Mouse (Mus musculus): ENCODE results near the gene Cd3eap. TPM values are rescaled to one million over a fixed set of nuclear protein-coding genes. Genes with fewer than 3 reads are reported as not detected.

Cd3eap gene
- polyA plus RNA-seq, 3 experiments from 2014 or later, result 8.9 to 22.4 (median 17.6) TPM

DNA sequence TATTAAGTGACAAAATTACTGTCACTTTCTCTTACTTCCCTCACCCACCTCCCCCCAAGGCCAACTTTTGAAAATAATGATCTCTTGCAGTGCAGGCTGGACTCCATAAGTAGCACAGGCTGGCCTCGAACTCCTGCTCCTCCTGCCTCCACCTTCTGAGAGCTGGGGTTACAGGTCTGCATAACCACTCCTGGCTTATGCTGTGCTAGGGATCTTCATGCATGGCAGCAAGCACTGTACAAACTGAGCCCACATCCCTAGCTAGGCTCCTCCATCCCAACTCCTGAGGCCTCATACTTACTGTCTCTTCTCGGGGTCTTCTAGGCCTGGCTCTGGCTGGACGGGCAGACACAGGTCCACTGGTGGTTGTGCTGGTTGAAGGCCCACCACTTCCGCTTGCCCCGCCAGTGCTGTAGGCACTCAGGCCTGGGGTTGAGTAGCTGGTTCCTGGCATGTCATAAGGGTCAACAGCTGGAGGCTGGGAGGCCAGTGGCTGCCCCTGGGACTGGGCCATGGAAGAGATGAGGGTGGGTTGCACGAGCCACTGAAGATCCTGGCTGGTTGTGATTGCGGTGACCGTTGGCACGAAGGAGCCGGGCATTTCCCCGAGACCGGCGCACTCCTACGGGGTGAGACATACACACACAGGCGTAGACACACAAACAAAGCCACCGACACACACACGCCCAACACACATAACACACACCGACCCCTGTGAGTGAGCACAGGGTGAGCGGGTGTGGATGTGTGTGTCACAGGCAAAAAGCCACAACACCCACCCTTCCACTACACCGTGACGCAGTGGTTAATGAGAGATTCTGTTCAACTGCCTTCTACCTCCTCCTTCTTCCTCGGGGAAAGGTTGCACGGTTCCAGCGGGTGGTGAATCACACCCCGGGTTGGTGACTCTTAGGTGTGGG lies 52.2 kb downstream of the Cd3eap start:
- ATAC-seq, result no peak

Other genes with a start within 250 kb of the Cd3eap start
- under 1 TPM in 1 of 3 experiments, not detected in 2; 0.11 TPM for gene Gm4969, start 241.1 kb downstream of the Cd3eap start, polyA plus RNA-seq (2017; shearing (Covaris generic))
- 10 to 100 TPM; 18.3 to 20.6 (median 20.0) TPM for gene Fbxo46, start 239.6 kb downstream of the Cd3eap start, polyA plus RNA-seq (2017; shearing (Covaris generic))
- 10 to 100 TPM in 1 of 3 experiments, 1 to 10 TPM in 2; 7.7 to 10.0 (median 8.5) TPM for gene Qpctl, start 210.2 kb downstream of the Cd3eap start, polyA plus RNA-seq (2017; shearing (Covaris generic))
- gene Snrpd2, start 209.8 kb downstream of the Cd3eap start, polyA plus RNA-seq (2017; shearing (Covaris generic)), result 10 to 100 TPM; 73.5 to 94.3 (median 75.9) TPM
- gene Gipr, start 193.4 kb downstream of the Cd3eap start, polyA plus RNA-seq (2017; shearing (Covaris generic)), result not detected
- 10 to 100 TPM; 10.2 to 16.5 (median 16.5) TPM for gene Eml2, start 183.1 kb downstream of the Cd3eap start, polyA plus RNA-seq (2017; shearing (Covaris generic))
- under 1 TPM in 1 of 3 experiments, not detected in 2; 0.13 TPM for gene Gpr4, start 146.9 kb downstream of the Cd3eap start, polyA plus RNA-seq (2017; shearing (Covaris generic))
- gene Opa3, start 131.1 kb downstream of the Cd3eap start, polyA plus RNA-seq (2017; shearing (Covaris generic)), result 10 to 100 TPM; 14.3 to 20.8 (median 16.6) TPM
- 100 to 1,000 TPM in 1 of 3 experiments, 10 to 100 TPM in 2; 74.0 to 103 (median 94.6) TPM for gene Vasp, start 87.7 kb downstream of the Cd3eap start, polyA plus RNA-seq (2017; shearing (Covaris generic))
- gene Ppm1n, start 79.4 kb downstream of the Cd3eap start, polyA plus RNA-seq (2017; shearing (Covaris generic)), result 1 to 10 TPM in 2 of 3 experiments, under 1 TPM in 1; 0.74 to 3.1 (median 2.1) TPM
- gene Rtn2, start 76.9 kb downstream of the Cd3eap start, polyA plus RNA-seq (2017; shearing (Covaris generic)), result not detected
- gene Fosb, start 49.4 kb downstream of the Cd3eap start, polyA plus RNA-seq (2017; shearing (Covaris generic)), result 1 to 10 TPM in 2 of 3 experiments, under 1 TPM in 1; 0.98 to 8.0 (median 2.0) TPM
- gene Ercc1, start 14.7 kb downstream of the Cd3eap start, polyA plus RNA-seq (2017; shearing (Covaris generic)), result 10 to 100 TPM; 51.1 to 68.7 (median 55.2) TPM
- not detected for gene Ppp1r13l, start 266 bp upstream of the Cd3eap start, polyA plus RNA-seq (2017; shearing (Covaris generic))
- 10 to 100 TPM in 2 of 3 experiments, 1 to 10 TPM in 1; 7.8 to 10.9 (median 10.8) TPM for gene Ercc2, start 22.5 kb upstream of the Cd3eap start, polyA plus RNA-seq (2017; shearing (Covaris generic))
- gene Klc3, start 44.6 kb upstream of the Cd3eap start, polyA plus RNA-seq (2017; shearing (Covaris generic)), result 1 to 10 TPM; 1.5 to 4.8 (median 2.7) TPM
- under 1 TPM in 1 of 3 experiments, not detected in 2; 0.25 TPM for gene Ckm, start 45.3 kb upstream of the Cd3eap start, polyA plus RNA-seq (2017; shearing (Covaris generic))
- 1 to 10 TPM in 1 of 3 experiments, under 1 TPM in 2; 0.87 to 1.3 (median 0.89) TPM for gene Mark4, start 99.3 kb upstream of the Cd3eap start, polyA plus RNA-seq (2017; shearing (Covaris generic))
- not detected for gene Exoc3l2, start 103.8 kb upstream of the Cd3eap start, polyA plus RNA-seq (2017; shearing (Covaris generic))
- gene Bloc1s3, start 148.9 kb upstream of the Cd3eap start, polyA plus RNA-seq (2017; shearing (Covaris generic)), result under 1 TPM; 0.63 to 0.99 (median 0.65) TPM
- 10 to 100 TPM; 24.6 to 47.8 (median 43.3) TPM for gene Trappc6a, start 148.9 kb upstream of the Cd3eap start, polyA plus RNA-seq (2017; shearing (Covaris generic))
- gene Nkpd1, start 158.4 kb upstream of the Cd3eap start, polyA plus RNA-seq (2017; shearing (Covaris generic)), result not detected
- 1 to 10 TPM; 2.5 to 5.3 (median 2.8) TPM for gene Ppp1r37, start 203.6 kb upstream of the Cd3eap start, polyA plus RNA-seq (2017; shearing (Covaris generic))
- gene Zfp296, start 217.8 kb upstream of the Cd3eap start, polyA plus RNA-seq (2017; shearing (Covaris generic)), result 1 to 10 TPM in 2 of 3 experiments, under 1 TPM in 1; 0.87 to 2.3 (median 2.0) TPM
- gene Gemin7, start 218.1 kb upstream of the Cd3eap start, polyA plus RNA-seq (2017; shearing (Covaris generic)), result 100 to 1,000 TPM in 1 of 3 experiments, 10 to 100 TPM in 2; 77.6 to 107 (median 89.0) TPM
- 10 to 100 TPM in 1 of 3 experiments, 1 to 10 TPM in 2; 8.1 to 10.8 (median 9.8) TPM for gene Clasrp, start 245.0 kb upstream of the Cd3eap start, polyA plus RNA-seq (2017; shearing (Covaris generic))